18 mouse cellular contexts compared by ENCODE assay signal in the genomic region with DNA sequence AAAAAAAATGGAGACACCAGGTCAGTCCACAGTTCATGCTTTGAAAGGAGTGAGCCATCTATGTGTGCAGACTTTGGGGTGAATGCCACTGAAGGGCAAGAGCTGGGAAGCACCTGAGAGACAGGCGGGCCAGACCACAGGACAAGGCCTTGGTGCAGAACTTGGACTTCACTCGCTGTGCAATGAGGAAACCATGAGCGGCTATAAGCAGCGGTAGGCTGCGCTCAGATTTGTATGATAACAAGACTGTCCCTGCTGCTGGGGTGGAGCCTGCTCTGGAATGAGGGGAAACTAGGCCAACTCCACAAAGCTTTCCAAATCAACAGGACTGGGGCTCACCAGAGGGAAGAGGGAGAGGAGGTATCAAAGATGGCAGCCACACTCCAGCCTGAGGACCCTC. TPM values are rescaled to one million over a fixed set of nuclear protein-coding genes. Genes with fewer than 3 reads are reported as not detected.
DNase-seq lines count a peak whose midpoint lies in the region; ATAC-seq and TF ChIP-seq lines count a peak whose summit lies in the region.
"Had no signal": no experiment of that assay in that cellular context is flagged by ENCODE, and none has a peak within 500 bp of the region (broad histone marks: within the 10 kb centered on the region; RNA-seq: fewer than 3 reads in every experiment).

No protein-coding gene starts in this region.

- H3K9me3 ChIP-seq in liver, embryonic 12.5 days (replicated peaks), result no peaks in the 10 kb centered on the region
- H3K9me3 ChIP-seq in intestine, embryonic 15.5 days, result no peaks in the 10 kb centered on the region
- no peaks in the 10 kb centered on the region for H3K9me3 ChIP-seq in intestine, embryonic 16.5 days (ENCODE audit: control insufficient read depth, low read length)
- H3K9me3 ChIP-seq in liver, postnatal 0 days (ENCODE audit: low read length), result no peaks in the 10 kb centered on the region
- H3K9me3 ChIP-seq: embryonic facial prominence, embryonic 10.5 days; heart, embryonic 10.5 days; hindbrain, embryonic 12.5 days had no signal

- no peak for TF ChIP-seq POLR2A in liver, adult 2 months (IDR thresholded peaks at IDR 0.05; ENCODE audit: extremely low read depth, insufficient read depth, low read length)

- H3K36me3 ChIP-seq in liver, adult 2 months (ENCODE audit: control insufficient read depth, insufficient read depth, low read length), result no peaks in the 10 kb centered on the region
- H3K36me3 ChIP-seq in liver, embryonic 12.5 days, result no peaks in the 10 kb centered on the region
- H3K36me3 ChIP-seq in intestine, embryonic 15.5 days, result no peaks in the 10 kb centered on the region
- no peaks in the 10 kb centered on the region for H3K36me3 ChIP-seq in intestine, embryonic 16.5 days (ENCODE audit: control insufficient read depth, insufficient read depth, low read length)
- no peaks in the 10 kb centered on the region for H3K36me3 ChIP-seq in liver, postnatal 0 days (replicated peaks; ENCODE audit: insufficient read depth, low read length)
- H3K36me3 ChIP-seq: embryonic facial prominence, embryonic 10.5 days; heart, embryonic 10.5 days; hindbrain, embryonic 12.5 days had no signal

- H3K4me1 ChIP-seq in liver, adult 2 months (ENCODE audit: control insufficient read depth, insufficient read depth, low read length), result peaks cover 13% of the 10 kb centered on the region
- H3K4me1 ChIP-seq in liver, embryonic 12.5 days, result peaks cover 60% of the 10 kb centered on the region
- H3K4me1 ChIP-seq in intestine, embryonic 15.5 days (replicated peaks), result peaks cover 6% of the 10 kb centered on the region; the same call in 1 of the 2 replicates
- 0 out of 2 replicates have a peak, but pooled peaks cover 6% of the 10 kb centered on the region for H3K4me1 ChIP-seq in intestine, embryonic 16.5 days (ENCODE audit: control insufficient read depth, insufficient read depth, low read length)
- peaks cover 42% of the 10 kb centered on the region for H3K4me1 ChIP-seq in liver, postnatal 0 days (ENCODE audit: insufficient read depth)

- H3K27ac ChIP-seq in liver, adult 2 months (replicated peaks; ENCODE audit: insufficient read depth, low read depth, low read length), result no peak overlapping the region
- H3K27ac ChIP-seq in liver, embryonic 12.5 days, result no peak overlapping the region
- H3K27ac ChIP-seq in intestine, embryonic 15.5 days, result no peak overlapping the region
- H3K27ac ChIP-seq in intestine, embryonic 16.5 days (ENCODE audit: low read length), result no peak overlapping the region
- H3K27ac ChIP-seq in liver, postnatal 0 days (ENCODE audit: low read depth), result peak overlapping the region; percentile 62
- H3K27ac ChIP-seq: embryonic facial prominence, embryonic 10.5 days; heart, embryonic 10.5 days; hindbrain, embryonic 12.5 days had no signal

- no peak overlapping the region for H3K9ac ChIP-seq in liver, adult 2 months (ENCODE audit: low read depth, low read length)
- H3K9ac ChIP-seq in liver, embryonic 12.5 days, result no peak overlapping the region
- H3K9ac ChIP-seq in intestine, embryonic 15.5 days, result no peak overlapping the region
- no peak overlapping the region for H3K9ac ChIP-seq in intestine, embryonic 16.5 days (ENCODE audit: low read depth, low read length)
- H3K9ac ChIP-seq in liver, postnatal 0 days (replicated peaks), result no peak overlapping the region
- H3K9ac ChIP-seq: hindbrain, embryonic 12.5 days had no signal

- 48% methylated on average over 5 of the region's 5 CpGs for WGBS in liver, adult 2 months
- 54% methylated on average over 5 of the region's 5 CpGs for WGBS in liver, embryonic 12.5 days (ENCODE audit: insufficient replicate concordance)
- WGBS in intestine, embryonic 15.5 days, result 84% methylated on average over 5 of the region's 5 CpGs
- WGBS in intestine, embryonic 16.5 days, result 80% methylated on average over 5 of the region's 5 CpGs
- 54% methylated on average over 5 of the region's 5 CpGs for WGBS in liver, postnatal 0 days (ENCODE audit: insufficient replicate concordance)

- H3K4me3 ChIP-seq in liver, adult 2 months (ENCODE audit: insufficient read depth, low read depth, low read length), result no peak overlapping the region
- H3K4me3 ChIP-seq in liver, embryonic 12.5 days, result no peak overlapping the region
- H3K4me3 ChIP-seq in intestine, embryonic 15.5 days (replicated peaks), result no peak overlapping the region
- no peak overlapping the region for H3K4me3 ChIP-seq in intestine, embryonic 16.5 days (ENCODE audit: low read length)
- H3K4me3 ChIP-seq in liver, postnatal 0 days (ENCODE audit: low read depth, low read length), result no peak overlapping the region
- H3K4me3 ChIP-seq: embryonic facial prominence, embryonic 10.5 days; heart, embryonic 10.5 days; hindbrain, embryonic 12.5 days had no signal

- no peak overlapping the region for H3K4me2 ChIP-seq in liver, embryonic 12.5 days
- no peak overlapping the region for H3K4me2 ChIP-seq in intestine, embryonic 15.5 days (replicated peaks)
- no peak overlapping the region for H3K4me2 ChIP-seq in intestine, embryonic 16.5 days (ENCODE audit: low read depth, low read length)
- H3K4me2 ChIP-seq in liver, postnatal 0 days (ENCODE audit: low read depth, low read length), result no peak overlapping the region
- H3K4me2 ChIP-seq: hindbrain, embryonic 12.5 days had no signal

- no peak for TF ChIP-seq CTCF in liver, adult 2 months (IDR thresholded peaks at IDR 0.05; ENCODE audit: low read depth, low read length)
- TF ChIP-seq CTCF in liver, postnatal 0 days (IDR thresholded peaks at IDR 0.05; ENCODE audit: low read depth), result no peak

- DNase-seq in liver, adult 2 months (ENCODE audit: extremely low read depth, low read depth, low spot score), result peak; percentile 52
- no peak for DNase-seq in liver, postnatal 0 days
- DNase-seq in urinary bladder, postnatal 36 days (ENCODE audit: low spot score in 2 of 2), result no peak
- DNase-seq: adrenal gland, adult 8-10 months; adrenal gland, postnatal 36 days; cerebellum, postnatal 10 days; gastrocnemius, postnatal 10 days; heart, adult 18-20 months; heart, postnatal 10 days; heart, postnatal 4 days had no signal

- H3K27me3 ChIP-seq in liver, adult 2 months (ENCODE audit: control insufficient read depth, insufficient read depth, low read length), result no peaks in the 10 kb centered on the region
- no peaks in the 10 kb centered on the region for H3K27me3 ChIP-seq in liver, embryonic 12.5 days (replicated peaks)
- H3K27me3 ChIP-seq in intestine, embryonic 15.5 days (replicated peaks), result no peaks in the 10 kb centered on the region
- H3K27me3 ChIP-seq in intestine, embryonic 16.5 days (replicated peaks; ENCODE audit: control insufficient read depth, insufficient read depth, low read length), result no peaks in the 10 kb centered on the region
- H3K27me3 ChIP-seq in liver, postnatal 0 days (ENCODE audit: insufficient read depth, low read length), result no peaks in the 10 kb centered on the region
- H3K27me3 ChIP-seq: hindbrain, embryonic 12.5 days had no signal

- TF ChIP-seq EP300 in liver, postnatal 0 days (IDR thresholded peaks at IDR 0.05; ENCODE audit: low read depth), result no peak

- no peak for ATAC-seq in liver, embryonic 12.5 days
- ATAC-seq in intestine, embryonic 15.5 days, result peak; percentile 75
- peak; percentile 85 for ATAC-seq in intestine, embryonic 16.5 days
- peak; percentile 53 for ATAC-seq in liver, postnatal 0 days
- ATAC-seq in frontal cortex, adult (ENCODE audit: low TSS enrichment), result no peak
- ATAC-seq: forebrain, embryonic 14.5 days had no signal

- no peaks in the 10 kb centered on the region; the same call in 1 of the 2 replicates for H3K79me2 ChIP-seq in liver, adult 2 months (ENCODE audit: control insufficient read depth, insufficient read depth, low read length)

RNA-seq across cellular contexts. Expression of a gene that starts 57.3 kb away (rescaled TPM):
- total RNA-seq in liver, adult 2 months (2014; rRNA removed), result 1.5 and 1.6 TPM in 2 replicates
- polyA plus RNA-seq in liver, adult 2 months (2012; rRNA removed), result 2.4 and 2.7 TPM in 2 replicates
- polyA plus RNA-seq in liver, embryonic 12.5 days (2016; fragmentation: Nextera tagmentation; extraction: Ambion mirVana), result 8.2 and 8.5 TPM in 2 replicates
- polyA plus RNA-seq in intestine, embryonic 15.5 days (2015; fragmentation: Nextera tagmentation; extraction: Ambion mirVana), result 8.6 TPM in 2 replicates
- polyA plus RNA-seq in intestine, embryonic 16.5 days (2015; fragmentation: Nextera tagmentation; extraction: Ambion mirVana), result 7.4 and 8.0 TPM in 2 replicates
- polyA plus RNA-seq in liver, postnatal 0 days (2015; fragmentation: Nextera tagmentation; extraction: Ambion mirVana), result 4.5 and 7.5 TPM in 2 replicates

Comparison
In these comparisons a context has a peak if more than half of its experiments do, and no peak if none do; other contexts are left out.
1. ATAC-seq: peak in intestine, embryonic 15.5 days (single experiment), intestine, embryonic 16.5 days (single experiment) and liver, postnatal 0 days (single experiment); none in liver, embryonic 12.5 days (single experiment) and frontal cortex, adult (single experiment).